Mouse (Mus musculus) myocyte (in vitro differentiated cells): Measurements from ENCODE around the gene Twf1.

Source experiments
- CEBPB ChIP-seq: IDR thresholded peaks from 2 replicates; pipeline ENCODE4 v1.6.1; 2011; ENCODE audit warnings: mild to moderate bottlenecking, moderate library complexity; ENCODE audit not compliant: poor library complexity, insufficient read depth, severe bottlenecking
- MYOG ChIP-seq, 3 experiments: IDR thresholded peaks; one replicate each; pipeline ENCODE4 v1.6.1; 2011; ENCODE audit warnings: control low read depth in 2 of 3, low read depth in 2 of 3, mild to moderate bottlenecking in 2 of 3; ENCODE audit not compliant: insufficient read length in 2 of 3, control insufficient read depth in 1 of 3, insufficient read depth in 1 of 3
- POLR2A ChIP-seq: IDR thresholded peaks from one replicate; pipeline ENCODE4 v1.6.1; 2011; ENCODE audit warnings: low read depth, mild to moderate bottlenecking, control low read depth, moderate library complexity; ENCODE audit not compliant: insufficient read length
- POLR2AphosphoS2 ChIP-seq: IDR thresholded peaks from one replicate; pipeline ENCODE4 v1.6.1; 2011; ENCODE audit warnings: low read depth, control low read depth; ENCODE audit not compliant: insufficient read length
- TCF3 ChIP-seq: IDR thresholded peaks from one replicate; pipeline ENCODE4 v1.6.1; 2011; ENCODE audit warnings: low read depth, control low read depth; ENCODE audit not compliant: insufficient read length

- TF ChIP-seq CEBPB (no peak), MYOG (IDR thresholded peaks at IDR 0.05; ENCODE audit: control insufficient read depth in 1 of 3, insufficient read depth in 1 of 3, insufficient read length in 2 of 3, low read depth in 2 of 3) (no peak), POLR2A (no peak), POLR2AphosphoS2 (no peak), TCF3 (no peak)
Measured at GRCm38 (mm10) chr15:94572746-94573145, 16.9 kb downstream of the Twf1 start.
